Mouse (Mus musculus) megakaryocyte, embryonic 14.5 days (primary cell): ENCODE results near the gene Il18. TPM values are rescaled to one million over a fixed set of nuclear protein-coding genes. Genes with fewer than 3 reads are reported as not detected.

Experiments used
- H3K27me3 ChIP-seq: replicated peaks from 2 replicates; pipeline ENCODE3; 2012; ENCODE audit warnings: inconsistent platforms
- H3K36me3 ChIP-seq: replicated peaks from 2 replicates; pipeline ENCODE3; 2012; ENCODE audit warnings: low read length, inconsistent platforms, mixed read lengths
- H3K4me1 ChIP-seq: 2 replicates; pipeline ENCODE4 v1.6.1; 2012; ENCODE audit warnings: inconsistent platforms
- H3K4me3 ChIP-seq: replicated peaks from 2 replicates; pipeline ENCODE3; 2012; ENCODE audit warnings: moderate library complexity, mild to moderate bottlenecking, inconsistent platforms
- H3K9me3 ChIP-seq: 2 replicates; pipeline ENCODE4 v1.6.1; 2012; ENCODE audit warnings: inconsistent platforms
- FLI1 ChIP-seq: IDR thresholded peaks from 2 replicates; pipeline ENCODE4 v1.6.1; 2012; ENCODE audit warnings: low read length, inconsistent platforms, mixed read lengths
- GATA1 ChIP-seq: IDR thresholded peaks from 3 replicates; pipeline ENCODE4 v1.6.1; 2012; ENCODE audit warnings: mixed read lengths, low read length, inconsistent platforms, borderline replicate concordance
- polyA plus RNA-seq: library from polyadenylated mRNA; stranded (reverse); fragments of >175 nt; gene quantifications from 2 replicates; pipeline ENCODE4 v1.2.3, GENCODE M21; 2012; ENCODE audit warnings: low replicate concordance; ENCODE audit not compliant: insufficient read depth

The Il18 gene
- polyA plus RNA-seq, 1 experiment = 2.0 TPM

- Histone ChIP-seq H3K36me3 (no peaks in the 10 kb centered on the region), H3K4me3 (no peak overlapping the region), H3K9me3 (no peaks in the 10 kb centered on the region), H3K27me3 (no peaks in the 10 kb centered on the region), H3K4me1 (peaks cover 4% of the 10 kb centered on the region; the same call in 1 of the 2 replicates)
- TF ChIP-seq FLI1 (no peak), GATA1 (no peak)
Measured at GRCm38 (mm10) chr9:50567881-50568280, 13.3 kb downstream of the Il18 start.

- no peaks in the 10 kb centered on the region for H3K36me3 ChIP-seq
- no peaks in the 10 kb centered on the region for H3K9me3 ChIP-seq
- peaks cover 4% of the 10 kb centered on the region; the same call in 1 of the 2 replicates for H3K4me1 ChIP-seq
- TF ChIP-seq GATA1 (no peak), FLI1 (no peak)
- no peak overlapping the region for H3K4me3 ChIP-seq
- H3K27me3 ChIP-seq = no peaks in the 10 kb centered on the region
Measured at GRCm38 (mm10) chr9:50569599-50570525, 15.2 kb downstream of the Il18 start.

GRCm38 (mm10) chr9:50580370-50580769 lies 25.7 kb downstream of the Il18 start:
- H3K9me3 ChIP-seq = no peaks in the 10 kb centered on the region
- no peak for TF ChIP-seq FLI1
- no peak for TF ChIP-seq GATA1
- no peaks in the 10 kb centered on the region for H3K4me1 ChIP-seq

GRCm38 (mm10) chr9:50585145-50585818 lies 30.7 kb downstream of the Il18 start:
- no peak overlapping the region for H3K4me3 ChIP-seq

More at GRCm38 (mm10) chr9:50580370-50580769, 25.7 kb downstream of the Il18 start:
- Histone ChIP-seq H3K36me3 (no peaks in the 10 kb centered on the region), H3K4me3 (no peak overlapping the region), H3K27me3 (peaks cover 5% of the 10 kb centered on the region)

GRCm38 (mm10) chr9:50586955-50587354 lies 32.3 kb downstream of the Il18 start:
- Histone ChIP-seq H3K4me3 (no peak overlapping the region), H3K4me1 (peaks cover 12% of the 10 kb centered on the region), H3K27me3 (peaks cover 2% of the 10 kb centered on the region), H3K9me3 (no peaks in the 10 kb centered on the region), H3K36me3 (no peaks in the 10 kb centered on the region)
- TF ChIP-seq FLI1 (no peak), GATA1 (no peak)

More at GRCm38 (mm10) chr9:50585145-50585818, 30.7 kb downstream of the Il18 start:
- H3K36me3 ChIP-seq = no peaks in the 10 kb centered on the region
- H3K9me3 ChIP-seq = no peaks in the 10 kb centered on the region
- TF ChIP-seq GATA1 (no peak), FLI1 (no peak)
- H3K27me3 ChIP-seq = peaks cover 5% of the 10 kb centered on the region
- H3K4me1 ChIP-seq = 0 out of 2 replicates have a peak, but pooled peaks cover 4% of the 10 kb centered on the region

- no peaks in the 10 kb centered on the region for H3K27me3 ChIP-seq
- H3K36me3 ChIP-seq = peaks cover 16% of the 10 kb centered on the region
- H3K4me3 ChIP-seq = peak overlapping the region; percentile 82
- H3K9me3 ChIP-seq = no peaks in the 10 kb centered on the region
- H3K4me1 ChIP-seq = peaks cover 8% of the 10 kb centered on the region
- TF ChIP-seq FLI1 (no peak), GATA1 (no peak)
Measured at GRCm38 (mm10) chr9:50590856-50591518, 36.4 kb downstream of the Il18 start.

GRCm38 (mm10) chr9:50592955-50593354 lies 38.3 kb downstream of the Il18 start:
- Histone ChIP-seq H3K4me1 (peaks cover 8% of the 10 kb centered on the region), H3K4me3 (no peak overlapping the region), H3K9me3 (no peaks in the 10 kb centered on the region), H3K36me3 (peaks cover 35% of the 10 kb centered on the region), H3K27me3 (no peaks in the 10 kb centered on the region)
- TF ChIP-seq GATA1 = no peak

- Histone ChIP-seq H3K4me1 (peaks cover 8% of the 10 kb centered on the region), H3K9me3 (no peaks in the 10 kb centered on the region), H3K4me3 (no peak overlapping the region), H3K36me3 (peaks cover 41% of the 10 kb centered on the region), H3K27me3 (no peaks in the 10 kb centered on the region)
- TF ChIP-seq GATA1 (no peak), FLI1 (no peak)
Measured at GRCm38 (mm10) chr9:50593544-50593943, 38.9 kb downstream of the Il18 start.

GRCm38 (mm10) chr9:50594794-50595417 lies 40.3 kb downstream of the Il18 start:
- no peaks in the 10 kb centered on the region for H3K9me3 ChIP-seq
- peaks cover 54% of the 10 kb centered on the region for H3K36me3 ChIP-seq
- no peak for TF ChIP-seq GATA1
- no peak for TF ChIP-seq FLI1
- H3K4me3 ChIP-seq = no peak overlapping the region
- peaks cover 8% of the 10 kb centered on the region for H3K4me1 ChIP-seq
- H3K27me3 ChIP-seq = no peaks in the 10 kb centered on the region

- Histone ChIP-seq H3K4me3 (no peak overlapping the region), H3K27me3 (no peaks in the 10 kb centered on the region), H3K4me1 (peaks cover 19% of the 10 kb centered on the region), H3K36me3 (peaks cover 67% of the 10 kb centered on the region), H3K9me3 (no peaks in the 10 kb centered on the region)
- TF ChIP-seq FLI1 = no peak
- TF ChIP-seq GATA1 = no peak
Measured at GRCm38 (mm10) chr9:50596973-50597372, 42.3 kb downstream of the Il18 start.
